Comparison of ENCODE assay signal across 8 mouse cellular contexts in genomic region chr8:80948405-80949183, GRCm38 (mm10).
DNase-seq lines count a peak whose midpoint lies in the region; ATAC-seq lines count a peak whose summit lies in the region.

No protein-coding gene starts in this region.

- H3K4me3 ChIP-seq in lung, embryonic 16.5 days (ENCODE audit: low read length): no peak overlapping the region
- H3K4me3 ChIP-seq in hindbrain, embryonic 16.5 days (ENCODE audit: low read length): no peak overlapping the region

- H3K9me3 ChIP-seq in lung, embryonic 16.5 days (ENCODE audit: control insufficient read depth, low read length): no peaks in the 10 kb centered on the region
- H3K9me3 ChIP-seq in hindbrain, embryonic 16.5 days (ENCODE audit: control insufficient read depth, low read length): no peaks in the 10 kb centered on the region

- no peaks in the 10 kb centered on the region for H3K27me3 ChIP-seq in lung, embryonic 16.5 days (ENCODE audit: control insufficient read depth, insufficient read depth, low read depth, low read length)
- H3K27me3 ChIP-seq in hindbrain, embryonic 16.5 days (replicated peaks; ENCODE audit: control insufficient read depth, insufficient read depth, low read length): no peaks in the 10 kb centered on the region

- H3K4me2 ChIP-seq in lung, embryonic 16.5 days (ENCODE audit: low read depth, low read length): no peak overlapping the region
- no peak overlapping the region for H3K4me2 ChIP-seq in hindbrain, embryonic 16.5 days (ENCODE audit: low read length)

- H3K27ac ChIP-seq in lung, embryonic 16.5 days (ENCODE audit: low read length): peak overlapping the region; percentile 53
- no peak overlapping the region for H3K27ac ChIP-seq in hindbrain, embryonic 16.5 days (ENCODE audit: low read depth, low read length)

- H3K4me1 ChIP-seq in lung, embryonic 16.5 days (replicated peaks; ENCODE audit: control insufficient read depth, insufficient read depth, low read length): peaks cover 12% of the 10 kb centered on the region
- peaks cover 2% of the 10 kb centered on the region; the same call in 1 of the 2 replicates for H3K4me1 ChIP-seq in hindbrain, embryonic 16.5 days (ENCODE audit: control insufficient read depth, insufficient read depth, low read depth, low read length)

- H3K36me3 ChIP-seq in lung, embryonic 16.5 days (ENCODE audit: control insufficient read depth, insufficient read depth, low read length): no peaks in the 10 kb centered on the region
- no peaks in the 10 kb centered on the region for H3K36me3 ChIP-seq in hindbrain, embryonic 16.5 days (ENCODE audit: control insufficient read depth, insufficient read depth, low read length)

- H3K9ac ChIP-seq in lung, embryonic 16.5 days (ENCODE audit: low read length): no peak overlapping the region
- no peak overlapping the region for H3K9ac ChIP-seq in hindbrain, embryonic 16.5 days (ENCODE audit: low read depth, low read length)

- DNase-seq in lung, adult 18-20 months: peak; percentile 10 to 25
- no peak for DNase-seq in lung, postnatal 14 days
- DNase-seq in thymus, postnatal 14 days: peak; percentile 6
- DNase-seq in frontal cortex, postnatal 14 days (ENCODE audit: low spot score in 2 of 2): no peak
- no peak for DNase-seq in cerebellum, adult 11-12 months

- 37% methylated on average over 7 of the region's 7 CpGs for WGBS in lung, embryonic 16.5 days
- WGBS in hindbrain, embryonic 16.5 days: 79% methylated on average over 7 of the region's 7 CpGs

- peak; percentile 46 for ATAC-seq in granulocyte monocyte progenitor cell, adult 5-6 weeks (replicated peaks; ENCODE audit: poor library complexity, severe bottlenecking)
- peak; percentile 58 for ATAC-seq in lung, embryonic 16.5 days (ENCODE audit: low read depth)
- ATAC-seq in hindbrain, embryonic 16.5 days: no peak

Comparison
In these comparisons a context has a peak if more than half of its experiments do, and no peak if none do; other contexts are left out.
1. DNase-seq: peak in lung, adult 18-20 months (2 of 2) and thymus, postnatal 14 days (single experiment); none in lung, postnatal 14 days (single experiment), frontal cortex, postnatal 14 days (0 of 2) and cerebellum, adult 11-12 months (single experiment).